Mouse (Mus musculus) left cerebral cortex, adult 9 months (tissue): ENCODE data around the gene Nup210l.

Experiments
- DNase-seq, 2 experiments: peaks; one replicate each; pipeline ENCODE4 v3.0.0; 2022; ENCODE audit warnings: low spot score in 2 of 2

Nup210l gene

GRCm38 (mm10) chr3:90103938-90104337 lies at the start of gene Nup210l:
Gene Nup210l (plus strand): TSS chr3:90104132.
- no peak for DNase-seq

DNA sequence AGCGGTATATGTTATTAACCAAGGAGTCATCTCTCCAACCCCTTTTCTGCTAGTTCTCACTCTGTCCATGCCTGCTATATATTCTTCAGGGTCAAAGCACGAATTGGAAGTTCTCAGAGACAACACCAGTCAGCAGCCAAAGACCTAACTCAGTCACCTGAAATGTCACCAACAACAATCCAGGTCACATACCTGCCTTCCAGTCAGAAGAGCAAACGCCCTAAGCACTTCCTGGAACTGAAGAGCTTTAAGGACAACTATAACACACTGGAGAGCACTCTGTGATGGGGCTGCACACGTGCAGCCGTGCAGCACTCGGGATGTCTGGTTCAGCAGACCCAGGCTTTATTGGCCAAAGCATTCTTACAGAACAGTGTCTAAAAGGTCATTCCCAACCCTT lies 42.4 kb upstream of the Nup210l start:
- no peak for DNase-seq

GRCm38 (mm10) chr3:90062539-90062938 lies 41.4 kb upstream of the Nup210l start:
- DNase-seq: no peak

DNA sequence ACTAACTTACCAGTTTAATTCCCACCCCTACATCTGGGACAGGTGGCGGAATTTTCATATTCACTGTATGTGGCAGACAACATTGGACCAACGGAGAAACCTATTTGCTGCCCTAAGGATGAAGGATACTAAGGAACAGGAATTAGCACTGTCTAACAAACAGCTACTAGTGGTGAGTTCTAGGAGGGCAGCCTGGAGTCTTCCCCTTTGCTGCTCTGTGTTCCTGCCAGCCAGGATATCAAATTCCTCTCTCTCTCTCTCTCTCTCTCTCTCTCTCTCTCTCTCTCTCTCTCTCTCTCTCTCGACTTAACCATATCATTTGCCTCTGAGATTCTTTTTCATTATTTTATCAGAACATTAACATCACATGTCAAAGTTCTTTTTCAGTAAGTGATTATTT lies 39.5 kb upstream of the Nup210l start:
- no peak for DNase-seq

GRCm38 (mm10) chr3:90065553-90065952 lies 38.4 kb upstream of the Nup210l start:
- peak in 1 of 2 experiments; percentile 59 for DNase-seq

DNA sequence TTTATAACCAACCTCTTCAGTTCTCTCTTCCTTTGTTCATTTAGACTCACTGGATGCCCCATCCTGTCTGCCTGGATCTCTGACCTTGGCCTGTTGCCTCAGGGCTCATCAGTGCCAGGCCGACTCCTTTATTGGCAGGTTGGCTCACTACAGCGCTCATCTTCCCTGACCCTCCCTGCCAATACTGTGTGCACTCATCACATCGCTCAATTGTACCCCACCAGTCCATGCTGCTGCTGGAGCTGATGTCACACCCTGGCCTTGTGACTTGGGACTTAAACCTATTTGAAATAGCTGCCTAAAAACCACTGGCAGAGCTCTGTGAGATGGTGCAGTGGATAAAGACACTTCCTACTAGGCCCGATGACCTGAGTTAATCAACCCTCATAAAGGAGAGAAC lies 36.1 kb upstream of the Nup210l start:
- DNase-seq: no peak

GRCm38 (mm10) chr3:90069688-90070087 lies 34.2 kb upstream of the Nup210l start:
- no peak for DNase-seq

GRCm38 (mm10) chr3:90072294-90072693 lies 31.6 kb upstream of the Nup210l start, which contains the start of gene Tpm3:
Gene Tpm3 (plus strand): TSS chr3:90072649.
- DNase-seq: no peak

DNA sequence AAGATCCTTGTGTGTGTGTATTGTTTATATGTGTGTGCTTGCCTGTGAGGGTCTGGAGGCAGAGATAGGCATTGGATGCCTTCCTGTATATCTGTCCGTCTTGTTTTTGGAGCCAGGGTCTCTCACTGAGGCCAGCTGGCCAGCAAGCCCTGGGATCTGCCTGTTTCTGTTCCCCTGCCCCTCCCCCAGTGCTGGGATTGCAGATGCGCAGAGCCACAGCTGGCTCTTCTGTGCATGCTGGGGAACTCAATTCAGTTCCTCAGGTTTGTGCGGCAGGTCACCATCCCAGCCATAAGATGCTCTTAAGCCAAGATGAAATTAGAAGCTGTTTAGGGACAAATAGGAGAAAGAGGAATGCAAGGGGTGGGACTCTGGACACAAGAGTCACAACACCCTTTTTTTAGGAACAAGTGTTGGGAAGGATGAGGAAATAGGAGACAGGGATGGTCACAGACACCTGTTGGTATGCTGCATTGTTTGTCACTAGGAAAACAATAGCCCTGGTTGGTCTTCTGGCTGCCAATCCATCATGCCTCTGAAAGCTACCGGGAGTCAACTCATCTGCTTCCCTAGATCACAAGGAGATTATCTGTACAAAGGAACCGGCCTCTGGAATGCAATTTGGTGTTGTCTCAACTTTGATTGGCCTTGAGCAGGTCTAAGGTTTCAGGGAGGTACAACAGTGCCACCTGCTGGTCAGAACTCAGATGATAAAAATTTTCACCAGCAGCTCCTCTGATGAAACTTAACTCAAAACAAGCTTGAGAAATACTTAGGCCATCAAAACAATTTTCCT lies 26.8 kb upstream of the Nup210l start:
- peak in 1 of 2 experiments; percentile 89 for DNase-seq

GRCm38 (mm10) chr3:90078224-90078623 lies 25.7 kb upstream of the Nup210l start:
- no peak for DNase-seq

DNA sequence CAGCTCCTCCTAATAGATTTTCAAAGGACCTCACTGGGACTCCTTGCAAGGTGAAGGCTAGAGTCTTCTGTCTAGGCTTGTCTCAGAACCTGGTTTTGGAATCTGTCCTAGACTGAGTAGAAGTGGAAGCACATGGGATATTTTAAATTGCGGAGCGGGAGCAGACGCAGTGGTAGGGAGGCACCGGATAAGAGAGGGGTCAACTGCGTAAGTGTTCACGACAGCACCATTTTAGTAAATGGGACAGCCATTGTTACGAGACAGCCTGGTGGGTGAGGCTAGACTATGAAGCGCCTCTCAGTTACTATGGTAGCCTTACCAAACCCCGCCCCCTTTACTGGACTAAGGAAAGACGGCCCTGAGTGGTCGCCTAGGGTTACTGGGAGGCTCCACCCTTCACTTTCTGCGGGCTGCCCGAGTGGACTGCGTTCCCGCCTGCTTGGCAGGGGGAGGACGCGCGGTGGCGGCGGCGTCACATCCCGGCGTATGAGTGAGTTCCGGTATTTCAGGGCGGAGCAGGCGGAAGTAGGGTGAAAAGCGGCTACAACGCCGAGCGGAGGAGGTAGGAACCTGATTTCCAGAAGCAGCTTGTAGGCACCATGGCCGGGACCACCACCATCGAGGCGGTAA lies 24.7 kb upstream of the Nup210l start:
- DNase-seq: peak; percentile 84 to 91

- peak in 1 of 2 experiments; percentile 53 for DNase-seq
Observed at GRCm38 (mm10) chr3:90079763-90080497, 24.0 kb upstream of the Nup210l start.

- no peak for DNase-seq
Observed at GRCm38 (mm10) chr3:90080498-90080863, 23.5 kb upstream of the Nup210l start.

- DNase-seq: no peak
Observed at GRCm38 (mm10) chr3:90081365-90082240, 22.3 kb upstream of the Nup210l start.

DNA sequence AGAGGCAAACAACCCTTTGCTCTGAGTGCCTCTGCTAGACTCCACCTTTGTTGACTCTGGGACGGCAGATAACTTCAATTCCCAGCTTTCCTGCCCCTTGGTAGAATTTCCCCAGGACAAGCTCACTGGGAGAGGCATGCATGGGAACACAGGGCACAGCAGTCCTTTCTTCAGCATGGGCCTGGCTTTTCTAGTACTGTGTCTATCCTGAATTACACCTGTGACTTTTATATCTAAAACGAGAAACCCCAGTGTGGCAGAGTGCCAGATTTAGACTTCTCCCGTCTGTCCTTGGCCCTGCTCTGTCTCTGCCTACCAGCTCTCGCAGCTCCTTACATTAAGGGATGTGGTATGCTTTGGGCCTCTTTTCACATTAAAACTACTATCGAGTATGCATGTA lies 20.9 kb upstream of the Nup210l start:
- DNase-seq: peak in 1 of 2 experiments; percentile 39

GRCm38 (mm10) chr3:90083698-90084324 lies 20.1 kb upstream of the Nup210l start:
- peak in 1 of 2 experiments; percentile 76 for DNase-seq

DNA sequence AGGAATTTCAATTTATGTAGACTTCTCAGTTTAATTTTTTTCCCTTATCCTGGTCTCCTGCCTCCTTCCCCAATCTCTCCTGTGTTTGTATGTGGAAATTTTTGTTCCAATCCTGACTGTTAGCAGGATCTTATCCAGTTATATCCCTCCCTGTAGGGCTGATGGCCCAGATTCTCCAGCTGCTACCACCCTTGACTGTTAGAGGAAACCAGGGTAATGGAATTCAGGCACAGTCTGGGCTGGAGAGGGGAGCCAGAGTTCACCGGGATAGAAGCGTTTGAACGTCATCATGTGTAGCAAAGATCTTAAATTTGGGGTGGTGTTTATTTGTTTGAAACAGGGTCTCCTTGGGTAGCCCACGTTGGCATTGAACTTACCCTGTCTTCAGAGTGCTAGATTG lies 19.1 kb upstream of the Nup210l start:
- no peak for DNase-seq

GRCm38 (mm10) chr3:90085281-90085680 lies 18.7 kb upstream of the Nup210l start:
- no peak for DNase-seq

GRCm38 (mm10) chr3:90086068-90086467 lies 17.9 kb upstream of the Nup210l start:
- DNase-seq: no peak

DNA sequence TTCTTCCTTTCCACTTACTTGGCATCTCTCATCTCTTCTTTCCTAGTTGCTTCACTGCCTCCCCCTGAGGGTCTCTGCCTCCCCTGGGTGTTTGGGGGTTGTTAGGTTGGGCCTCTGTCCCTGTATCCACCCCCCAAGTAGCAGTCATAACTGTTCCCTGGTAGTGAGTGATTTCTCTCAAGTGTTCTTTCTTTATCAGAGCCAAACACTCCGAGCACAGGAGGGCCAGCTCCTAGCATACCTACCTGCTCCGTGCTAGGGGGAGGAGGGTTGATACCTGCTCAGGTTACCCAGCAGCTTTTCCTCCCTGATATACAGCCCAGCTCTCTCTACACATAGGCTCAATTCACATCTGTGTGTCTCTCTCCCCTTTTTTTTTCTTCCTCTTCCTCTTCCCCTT lies 15.3 kb upstream of the Nup210l start:
- DNase-seq: no peak

GRCm38 (mm10) chr3:90090892-90091291 lies 13.0 kb upstream of the Nup210l start:
- no peak for DNase-seq
